Mouse (Mus musculus): Measurements from ENCODE around the gene Dnajb7. TPM values are rescaled to one million over a fixed set of nuclear protein-coding genes. Genes with fewer than 3 reads are reported as not detected.

The Dnajb7 gene
- total and polyA plus RNA-seq, 2 experiments from 2014 or later = 0.46 TPM; not detected in 1

DNA sequence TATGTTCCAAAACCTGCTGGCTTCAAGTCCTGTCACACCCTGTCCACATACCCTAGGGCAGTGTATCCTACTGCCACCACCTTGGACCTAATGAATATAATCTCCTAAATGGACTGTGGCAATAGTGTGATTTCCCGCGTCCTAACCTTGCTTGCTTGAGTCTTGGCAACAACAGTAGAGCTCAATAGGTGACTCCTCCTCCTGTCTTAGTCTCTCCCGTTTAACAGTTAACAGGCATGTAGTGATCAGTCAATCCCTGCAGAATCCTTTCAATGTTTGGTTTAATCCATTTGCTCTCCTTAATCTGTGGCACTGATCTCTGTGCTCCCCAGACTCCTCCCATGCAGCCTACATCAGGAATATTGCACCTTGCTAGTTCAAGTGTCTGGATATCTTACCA is 3.1 kb downstream of the Dnajb7 start:
- WGBS = 82% methylated on average over 3 of the region's 3 CpGs
- DNase-seq (ENCODE audit: low spot score) = no peak
- Histone ChIP-seq H3K36me3 (replicated peaks; ENCODE audit: control insufficient read depth, insufficient read depth, low read length) (no peaks in the 10 kb centered on the region; the same call in 1 of the 2 replicates), H3K9me3 (replicated peaks; ENCODE audit: control insufficient read depth, low read length) (no peaks in the 10 kb centered on the region), H3K4me1 (ENCODE audit: control insufficient read depth, insufficient read depth) (peaks cover 7% of the 10 kb centered on the region; the same call in 1 of the 2 replicates), H3K9ac (replicated peaks; ENCODE audit: low read depth, low read length) (no peak overlapping the region), H3K4me3 (ENCODE audit: low read depth, low read length) (no peak overlapping the region), H3K27me3 (ENCODE audit: control insufficient read depth, insufficient read depth, low read length) (no peaks in the 10 kb centered on the region), H3K4me2 (ENCODE audit: low read depth, low read length) (no peak overlapping the region), H3K27ac (ENCODE audit: low read depth) (no peak overlapping the region)
- no peak for ATAC-seq (ENCODE audit: insufficient read depth, low read depth)
- TF ChIP-seq EP300 (IDR thresholded peaks at IDR 0.05; ENCODE audit: low read depth) (no peak), CTCF (IDR thresholded peaks at IDR 0.05; ENCODE audit: low read depth) (no peak)

DNA sequence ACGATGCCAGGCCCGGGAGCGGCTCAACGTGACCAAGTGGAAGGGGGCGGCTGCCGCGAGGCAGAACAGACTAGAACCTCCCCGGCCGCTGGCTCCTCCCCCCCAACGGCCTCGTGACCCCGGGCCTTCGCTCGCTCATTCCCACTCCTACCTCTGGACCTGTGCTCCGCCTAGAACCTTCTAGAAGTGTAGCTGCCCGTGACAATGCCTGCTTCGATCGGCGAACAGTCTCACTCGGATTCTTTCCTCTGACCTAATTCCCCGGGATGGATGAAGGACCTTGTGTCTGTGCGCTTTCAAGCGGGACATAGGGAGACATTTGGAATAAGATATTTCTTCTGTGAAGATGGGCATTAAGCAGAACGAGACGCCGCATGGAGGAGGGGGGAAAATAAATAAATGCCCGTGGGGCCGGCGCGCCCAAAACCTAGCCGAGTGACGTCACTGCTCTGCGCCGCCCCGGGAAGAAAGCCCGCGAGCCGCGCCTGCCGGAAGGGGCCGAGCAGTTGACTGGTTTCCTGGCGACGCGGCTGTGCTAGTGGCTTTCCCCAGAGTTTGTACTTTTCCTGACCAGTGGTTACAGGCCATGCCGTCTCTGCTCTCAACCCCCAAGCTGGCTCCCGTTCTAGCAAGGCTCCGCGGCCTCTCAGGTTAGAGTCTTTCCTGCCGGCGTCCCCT is 8.3 kb downstream of the Dnajb7 start, which contains the start of the genes St13 and Xpnpep3:
TSS of gene St13 (minus strand) at position 440 of the 678 bp plus-strand sequence.
TSS of gene Xpnpep3 (plus strand) at position 501 of the 678 bp plus-strand sequence.
- DNase-seq (ENCODE audit: low spot score) (peak; percentile 98), ATAC-seq (ENCODE audit: insufficient read depth, low read depth) (peak; percentile 100)
- no peaks in the 10 kb centered on the region for H3K27me3 ChIP-seq (ENCODE audit: control insufficient read depth, insufficient read depth, low read length)
- no peaks in the 10 kb centered on the region; the same call in 1 of the 2 replicates for H3K36me3 ChIP-seq (replicated peaks; ENCODE audit: control insufficient read depth, insufficient read depth, low read length)
- peak within 1 kb of the TSS; percentile 78 for H3K4me3 ChIP-seq (ENCODE audit: low read depth, low read length)
- H3K9me3 ChIP-seq (replicated peaks; ENCODE audit: control insufficient read depth, low read length) = no peaks in the 10 kb centered on the region
- peak within 1 kb of the TSS; percentile 84 for H3K9ac ChIP-seq (replicated peaks; ENCODE audit: low read depth, low read length)
- H3K4me1 ChIP-seq (ENCODE audit: control insufficient read depth, insufficient read depth) = peaks cover 16% of the 10 kb centered on the region
- H3K4me2 ChIP-seq (ENCODE audit: low read depth, low read length) = peak within 1 kb of the TSS; percentile 65
- WGBS = under 1% methylated on average over 50 of the region's 50 CpGs
- H3K27ac ChIP-seq (ENCODE audit: low read depth) = peak within 1 kb of the TSS; percentile 94
- TF ChIP-seq CTCF (IDR thresholded peaks at IDR 0.05; ENCODE audit: low read depth) (no peak), EP300 (IDR thresholded peaks at IDR 0.05; ENCODE audit: low read depth) (peak; percentile 95)

DNA sequence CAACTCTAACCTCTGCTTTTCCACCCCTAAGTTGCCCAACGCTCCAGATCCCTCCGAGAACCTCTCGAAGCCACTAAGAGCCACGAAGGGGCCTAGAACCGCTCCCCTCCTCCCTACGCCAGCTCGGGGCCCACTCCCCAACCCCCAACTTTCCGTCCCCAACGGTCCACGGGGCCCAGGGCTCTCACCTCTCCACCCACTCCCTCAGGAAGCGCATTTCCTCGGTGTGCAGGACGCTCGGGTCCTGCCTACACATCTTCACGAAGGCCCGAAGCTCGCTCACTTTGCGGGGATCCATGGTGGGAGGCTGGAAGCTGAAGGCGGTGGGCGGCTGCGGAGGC is 8.8 kb downstream of the Dnajb7 start:
- under 1% methylated on average over 21 of the region's 21 CpGs for WGBS
- no peaks in the 10 kb centered on the region for H3K27me3 ChIP-seq (ENCODE audit: control insufficient read depth, insufficient read depth, low read length)
- H3K27ac ChIP-seq (ENCODE audit: low read depth) = peak overlapping the region; percentile 94
- DNase-seq (ENCODE audit: low spot score) = no peak
- peak overlapping the region; percentile 84 for H3K9ac ChIP-seq (replicated peaks; ENCODE audit: low read depth, low read length)
- peak overlapping the region; percentile 65 for H3K4me2 ChIP-seq (ENCODE audit: low read depth, low read length)
- no peak for TF ChIP-seq CTCF (IDR thresholded peaks at IDR 0.05; ENCODE audit: low read depth)
- TF ChIP-seq EP300 (IDR thresholded peaks at IDR 0.05; ENCODE audit: low read depth) = no peak
- ATAC-seq (ENCODE audit: insufficient read depth, low read depth) = no peak; the same call in 1 of the 2 replicates
- peak overlapping the region; percentile 78 for H3K4me3 ChIP-seq (ENCODE audit: low read depth, low read length)
- no peaks in the 10 kb centered on the region for H3K9me3 ChIP-seq (replicated peaks; ENCODE audit: control insufficient read depth, low read length)
- H3K4me1 ChIP-seq (ENCODE audit: control insufficient read depth, insufficient read depth) = peaks cover 16% of the 10 kb centered on the region
- no peaks in the 10 kb centered on the region; the same call in 1 of the 2 replicates for H3K36me3 ChIP-seq (replicated peaks; ENCODE audit: control insufficient read depth, insufficient read depth, low read length)

DNA sequence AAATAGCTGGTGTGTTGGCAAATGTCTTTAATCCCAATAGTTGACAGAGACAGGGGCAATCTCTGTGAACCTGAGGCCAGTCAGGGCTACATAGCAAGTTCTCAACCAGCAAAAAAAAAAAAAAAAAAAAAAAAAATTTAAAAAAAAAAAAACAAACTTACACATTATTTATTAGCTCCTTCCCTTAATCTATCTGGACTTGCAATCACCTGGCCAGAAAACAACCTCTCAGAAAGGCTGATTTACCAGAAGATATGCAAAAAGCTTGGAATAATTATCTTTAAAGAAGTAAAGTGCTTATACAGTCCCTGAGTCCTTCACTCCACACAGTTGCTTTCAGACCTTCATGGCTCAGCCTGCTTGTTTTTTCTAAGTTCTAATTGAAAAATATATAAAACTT is 9.9 kb downstream of the Dnajb7 start:
- Histone ChIP-seq H3K9me3 (replicated peaks; ENCODE audit: control insufficient read depth, low read length) (no peaks in the 10 kb centered on the region), H3K9ac (replicated peaks; ENCODE audit: low read depth, low read length) (peak overlapping the region; percentile 84), H3K36me3 (replicated peaks; ENCODE audit: control insufficient read depth, insufficient read depth, low read length) (peaks cover 3% of the 10 kb centered on the region; the same call in 1 of the 2 replicates), H3K4me2 (ENCODE audit: low read depth, low read length) (peak overlapping the region; percentile 65), H3K4me3 (ENCODE audit: low read depth, low read length) (peak overlapping the region; percentile 78), H3K4me1 (ENCODE audit: control insufficient read depth, insufficient read depth) (peaks cover 16% of the 10 kb centered on the region), H3K27ac (ENCODE audit: low read depth) (peak overlapping the region; percentile 94; the same call in 1 of the 2 replicates), H3K27me3 (ENCODE audit: control insufficient read depth, insufficient read depth, low read length) (no peaks in the 10 kb centered on the region)
- TF ChIP-seq EP300 (IDR thresholded peaks at IDR 0.05; ENCODE audit: low read depth) (no peak), CTCF (IDR thresholded peaks at IDR 0.05; ENCODE audit: low read depth) (no peak)
- DNase-seq (ENCODE audit: low spot score) (no peak), ATAC-seq (ENCODE audit: insufficient read depth, low read depth) (no peak)

DNA sequence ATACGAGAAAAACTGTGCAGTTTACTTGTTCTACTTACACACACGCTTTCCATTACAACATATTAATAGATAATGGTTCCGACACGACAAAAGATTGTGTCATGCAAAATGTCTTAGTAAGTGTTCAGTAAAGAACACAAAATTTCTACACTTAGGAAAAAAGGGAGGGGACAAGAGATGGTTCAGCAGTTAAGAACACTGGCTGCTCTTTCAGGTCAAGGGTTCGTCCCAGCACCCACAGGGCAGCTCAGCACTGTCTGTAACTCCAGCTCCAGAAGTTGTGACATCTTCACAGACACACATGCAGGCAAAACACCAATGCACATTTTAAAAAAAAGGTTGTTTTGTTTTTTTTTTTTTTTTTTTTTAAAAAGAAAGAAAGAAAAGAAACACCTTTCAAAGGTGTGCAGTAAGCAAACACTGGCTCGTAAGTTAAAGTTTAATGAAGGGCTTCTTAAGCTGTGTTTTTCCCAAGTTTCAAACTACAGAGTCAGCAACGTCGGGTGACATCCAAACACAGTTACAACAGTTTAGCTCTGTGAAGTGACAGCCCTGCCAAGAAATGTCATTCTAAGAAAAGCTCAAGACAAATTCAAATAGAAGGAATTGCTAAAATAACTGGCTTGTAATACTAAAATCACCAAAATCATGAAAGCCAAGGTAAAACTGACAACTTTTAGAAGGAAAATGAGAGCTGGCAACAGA is 13.7 kb downstream of the Dnajb7 start:
- Histone ChIP-seq H3K4me3 (ENCODE audit: low read depth, low read length) (no peak overlapping the region), H3K4me1 (ENCODE audit: control insufficient read depth, insufficient read depth) (peaks cover 9% of the 10 kb centered on the region), H3K9ac (replicated peaks; ENCODE audit: low read depth, low read length) (no peak overlapping the region), H3K4me2 (ENCODE audit: low read depth, low read length) (no peak overlapping the region), H3K36me3 (replicated peaks; ENCODE audit: control insufficient read depth, insufficient read depth, low read length) (peaks cover 24% of the 10 kb centered on the region), H3K9me3 (replicated peaks; ENCODE audit: control insufficient read depth, low read length) (no peaks in the 10 kb centered on the region), H3K27ac (ENCODE audit: low read depth) (no peak overlapping the region), H3K27me3 (ENCODE audit: control insufficient read depth, insufficient read depth, low read length) (no peaks in the 10 kb centered on the region)
- TF ChIP-seq CTCF (IDR thresholded peaks at IDR 0.05; ENCODE audit: low read depth) = no peak
- no peak for TF ChIP-seq EP300 (IDR thresholded peaks at IDR 0.05; ENCODE audit: low read depth)
- DNase-seq (ENCODE audit: low spot score) = no peak
- WGBS = 81% methylated on average over 8 of the region's 8 CpGs
- ATAC-seq (ENCODE audit: insufficient read depth, low read depth) = no peak

All from heart, postnatal 0 days (tissue).